Mouse (Mus musculus) cortical plate, adult 2 months (tissue): ENCODE measurements around the gene Creg1. TPM values are rescaled to one million over a fixed set of nuclear protein-coding genes. Genes with fewer than 3 reads are reported as not detected.

ENCODE experiments used
- H3K27ac ChIP-seq: fragments of 200-500 bp; 2 replicates; pipeline ENCODE4 v1.5.1; 2012; ENCODE audit warnings: low read length, control low read depth, inconsistent platforms; ENCODE audit not compliant: insufficient read depth
- H3K4me1 ChIP-seq: fragments of 200-500 bp; 2 replicates; pipeline ENCODE4 v1.6.1; 2011; ENCODE audit warnings: low read length; ENCODE audit not compliant: control insufficient read depth, insufficient read depth
- H3K4me3 ChIP-seq: fragments of 200-500 bp; 2 replicates; pipeline ENCODE4 v1.5.1; 2011; ENCODE audit warnings: mild to moderate bottlenecking, low read length, control low read depth; ENCODE audit not compliant: insufficient read depth
- CTCF ChIP-seq: fragments of 200-500 bp; IDR thresholded peaks from 2 replicates; pipeline ENCODE4 v1.5.1; 2011; ENCODE audit warnings: mild to moderate bottlenecking, control low read depth, low read length; ENCODE audit not compliant: insufficient read depth; ENCODE audit errors: extremely low read depth
- POLR2A ChIP-seq: fragments of 200-500 bp; IDR thresholded peaks from 2 replicates; pipeline ENCODE4 v1.6.1; 2011; ENCODE audit warnings: mild to moderate bottlenecking, low read length, control low read depth; ENCODE audit not compliant: insufficient read depth; ENCODE audit errors: extremely low read depth
- polyA plus RNA-seq: library from polyadenylated mRNA; depleted of rRNA; stranded (reverse); fragments of >200 nt; gene quantifications from 2 replicates; pipeline ENCODE4 v1.2.3, GENCODE M21; 2012; rRNA removed

Gene Creg1
- polyA plus RNA-seq, 1 experiment: 35.0 TPM

GRCm38 (mm10) chr1:165819147-165819546, 55.6 kb downstream of the Creg1 start:
- no peak for TF ChIP-seq POLR2A
- no peak for TF ChIP-seq CTCF
- Histone ChIP-seq H3K27ac (no peak overlapping the region), H3K4me1 (no peaks in the 10 kb centered on the region), H3K4me3 (no peak overlapping the region)

GRCm38 (mm10) chr1:165822031-165822430, 58.5 kb downstream of the Creg1 start:
- no peak for TF ChIP-seq POLR2A
- TF ChIP-seq CTCF: no peak
- no peaks in the 10 kb centered on the region for H3K4me1 ChIP-seq
- H3K27ac ChIP-seq: no peak overlapping the region
- no peak overlapping the region for H3K4me3 ChIP-seq

Other genes with a start within 250 kb of the Creg1 start
- 41.8 and 43.7 TPM in 2 replicates for gene Mpzl1, start 129.2 kb upstream of the Creg1 start, polyA plus RNA-seq
- gene Rcsd1, start 54.0 kb upstream of the Creg1 start, polyA plus RNA-seq: 6.0 TPM in 2 replicates
- 0.21 and 0.34 TPM in 2 replicates for gene Cd247, start 24.9 kb downstream of the Creg1 start, polyA plus RNA-seq
- gene Pou2f1, start 238.9 kb downstream of the Creg1 start, polyA plus RNA-seq: 7.4 and 7.7 TPM in 2 replicates